Mouse (Mus musculus): ENCODE results near the gene Qser1. TPM values are rescaled to one million over a fixed set of nuclear protein-coding genes. Genes with fewer than 3 reads are reported as not detected.
A peak's percentile ranks its signal among the peaks of the same experiment; 100 is the strongest.

Gene Qser1
- total and polyA plus RNA-seq, 3 experiments, result 7.5 to 30.2 (median 26.4) TPM

DNA sequence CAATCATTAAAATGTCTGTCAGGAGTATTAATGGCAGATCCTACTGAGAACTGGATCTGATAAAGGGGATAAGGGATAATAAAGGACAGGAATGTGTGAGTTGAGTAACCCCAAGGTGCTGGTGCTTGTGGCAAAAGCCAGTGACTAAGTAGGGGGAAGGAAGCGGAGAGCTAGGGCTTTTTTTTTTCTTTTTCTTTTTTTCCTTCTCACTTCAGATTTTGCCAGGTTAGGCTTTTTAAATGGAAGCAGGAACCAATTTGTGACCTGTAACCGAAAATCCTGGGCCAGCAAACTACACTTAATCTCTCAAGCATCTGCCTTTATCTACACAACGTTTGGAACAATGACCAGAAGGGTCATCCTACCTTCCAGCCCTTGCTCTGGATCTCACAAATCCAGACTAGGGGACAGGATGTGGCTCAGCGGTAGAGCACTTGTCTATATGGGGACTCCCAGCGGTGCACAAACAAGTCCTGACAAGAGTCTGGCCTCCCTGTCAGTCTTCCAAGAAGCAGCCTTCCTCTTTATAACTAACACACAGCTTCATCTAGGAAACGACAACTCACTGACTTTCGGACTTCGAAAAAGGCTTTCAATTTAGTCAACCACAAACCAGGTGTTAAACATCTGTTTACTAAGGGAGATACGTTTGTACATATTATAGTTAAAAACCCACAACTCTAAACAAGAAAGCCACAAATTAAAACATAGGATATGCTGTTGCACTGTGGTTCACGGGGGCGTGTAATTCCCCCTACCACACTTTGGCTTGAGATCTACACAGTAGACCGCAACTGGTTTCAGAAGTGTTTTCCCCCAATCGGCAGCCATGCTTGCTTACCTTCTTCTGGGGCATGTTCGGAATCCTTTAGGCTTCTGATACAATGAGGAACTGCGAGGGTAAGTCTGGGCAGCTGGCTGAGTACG, 31.9 kb upstream of the Qser1 start:
- TF ChIP-seq CTCF (IDR thresholded peaks at IDR 0.05) (no peak), POLR2A (IDR thresholded peaks at IDR 0.05; ENCODE audit: insufficient read depth, low read depth, low read length) (no peak), EP300 (IDR thresholded peaks at IDR 0.05; ENCODE audit: insufficient read depth, low read depth, low read length) (no peak)
- Histone ChIP-seq H3K27ac (no peak overlapping the region), H3K4me1 (ENCODE audit: control insufficient read depth, insufficient read depth, low read length) (peaks cover 4% of the 10 kb centered on the region), H3K27me3 (ENCODE audit: control insufficient read depth, insufficient read depth, low read length) (no peaks in the 10 kb centered on the region), H3K36me3 (ENCODE audit: control insufficient read depth, insufficient read depth, low read length) (no peaks in the 10 kb centered on the region), H3K4me3 (peak overlapping the region; percentile 58), H3K79me2 (replicated peaks; ENCODE audit: control insufficient read depth, insufficient read depth, low read length) (no peaks in the 10 kb centered on the region), H3K9ac (ENCODE audit: low read depth, low read length) (peak overlapping the region; percentile 29; the same call in 1 of the 2 replicates)
- WGBS, result 37% methylated on average over 16 of the region's 16 CpGs
- intact Hi-C loops (cut with DNase I), result loop anchor here (5.0 kb wide), 1 partner anchor 384 kb away; no protein-coding TSS in a partner anchor
- DNase-seq, result no peak

DNA sequence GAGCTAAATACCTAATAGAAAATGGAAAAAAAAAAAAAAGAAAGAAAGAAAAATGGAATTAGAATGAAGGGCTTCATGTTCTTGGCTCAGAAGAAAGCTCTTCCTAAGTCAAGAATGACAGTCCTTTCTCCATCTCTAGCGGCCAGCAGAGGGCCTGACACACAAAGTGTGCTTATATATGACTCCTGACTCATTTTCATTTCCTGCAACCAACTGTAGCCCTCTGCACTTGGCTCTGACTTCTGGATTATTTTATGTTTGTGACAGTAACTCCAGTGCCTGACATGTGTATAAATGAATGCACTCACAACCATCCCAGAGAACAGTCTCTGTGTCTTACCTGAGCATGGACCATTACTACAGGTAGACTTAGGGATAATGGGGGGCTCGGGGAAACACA, 31.1 kb upstream of the Qser1 start:
- Histone ChIP-seq H3K4me1 (ENCODE audit: control insufficient read depth, insufficient read depth, low read length) (peaks cover 4% of the 10 kb centered on the region), H3K79me2 (replicated peaks; ENCODE audit: control insufficient read depth, insufficient read depth, low read length) (no peaks in the 10 kb centered on the region), H3K27me3 (ENCODE audit: control insufficient read depth, insufficient read depth, low read length) (no peaks in the 10 kb centered on the region), H3K36me3 (ENCODE audit: control insufficient read depth, insufficient read depth, low read length) (no peaks in the 10 kb centered on the region), H3K9ac (ENCODE audit: low read depth, low read length) (no peak overlapping the region), H3K27ac (no peak overlapping the region), H3K4me3 (no peak overlapping the region)
- DNase-seq, result no peak
- no peak for TF ChIP-seq EP300 (IDR thresholded peaks at IDR 0.05; ENCODE audit: insufficient read depth, low read depth, low read length)
- no peak for TF ChIP-seq POLR2A (IDR thresholded peaks at IDR 0.05; ENCODE audit: insufficient read depth, low read depth, low read length)
- TF ChIP-seq CTCF (IDR thresholded peaks at IDR 0.05), result peak; percentile 62
- WGBS, result 65% methylated on average over 2 of the region's 2 CpGs
- intact Hi-C loops (cut with DNase I), result loop anchor here (5.0 kb wide), 1 partner anchor 385 kb away; no protein-coding TSS in a partner anchor

DNA sequence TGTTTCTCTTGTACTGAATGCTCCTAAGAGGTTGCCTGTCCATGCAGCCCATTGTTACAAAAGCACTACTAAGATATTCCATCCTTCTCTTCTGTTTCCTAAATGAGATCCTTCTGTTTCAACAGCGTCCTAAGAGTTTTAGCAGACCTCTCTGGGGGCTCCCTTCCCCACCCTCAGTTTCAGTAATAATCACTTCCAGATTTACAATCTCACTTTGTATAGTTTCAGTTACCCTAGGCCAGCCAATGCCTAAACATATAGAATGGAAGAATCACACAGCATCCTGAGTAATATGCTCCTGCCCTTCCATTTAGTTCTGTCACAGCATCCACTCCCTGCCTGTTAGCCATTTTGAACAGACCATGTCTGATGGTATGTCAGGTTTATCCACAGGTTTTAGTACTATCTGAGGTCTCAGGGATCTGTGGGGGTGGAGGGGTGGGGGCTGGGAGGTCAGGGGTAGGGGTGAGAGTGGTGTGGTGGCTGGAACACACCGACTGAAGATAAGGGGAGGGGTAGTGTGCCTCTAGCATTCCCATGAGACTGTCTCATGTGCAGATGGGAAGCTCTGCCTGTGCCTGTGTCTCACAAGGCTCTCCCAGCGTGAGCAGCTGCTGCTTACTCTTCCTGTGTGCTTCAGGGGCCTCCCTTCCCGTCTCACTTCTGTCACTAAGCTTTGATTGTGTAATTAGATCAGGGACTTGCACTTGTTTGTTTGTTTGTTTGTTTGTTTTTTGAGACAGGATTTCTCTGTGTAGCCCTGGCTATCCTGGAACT, 30.3 kb upstream of the Qser1 start:
- no peak for TF ChIP-seq POLR2A (IDR thresholded peaks at IDR 0.05; ENCODE audit: insufficient read depth, low read depth, low read length)
- no peak for TF ChIP-seq EP300 (IDR thresholded peaks at IDR 0.05; ENCODE audit: insufficient read depth, low read depth, low read length)
- no peaks in the 10 kb centered on the region for H3K79me2 ChIP-seq (replicated peaks; ENCODE audit: control insufficient read depth, insufficient read depth, low read length)
- 38% methylated on average over 4 of the region's 4 CpGs for WGBS
- intact Hi-C loops (cut with DNase I), result loop anchor here (5.0 kb wide), 1 partner anchor 385 kb away; no protein-coding TSS in a partner anchor
- no peak overlapping the region for H3K27ac ChIP-seq
- no peaks in the 10 kb centered on the region for H3K27me3 ChIP-seq (ENCODE audit: control insufficient read depth, insufficient read depth, low read length)
- no peak for DNase-seq
- no peak overlapping the region for H3K4me3 ChIP-seq
- H3K36me3 ChIP-seq (ENCODE audit: control insufficient read depth, insufficient read depth, low read length), result no peaks in the 10 kb centered on the region
- no peak overlapping the region for H3K9ac ChIP-seq (ENCODE audit: low read depth, low read length)
- peaks cover 4% of the 10 kb centered on the region for H3K4me1 ChIP-seq (ENCODE audit: control insufficient read depth, insufficient read depth, low read length)

DNA sequence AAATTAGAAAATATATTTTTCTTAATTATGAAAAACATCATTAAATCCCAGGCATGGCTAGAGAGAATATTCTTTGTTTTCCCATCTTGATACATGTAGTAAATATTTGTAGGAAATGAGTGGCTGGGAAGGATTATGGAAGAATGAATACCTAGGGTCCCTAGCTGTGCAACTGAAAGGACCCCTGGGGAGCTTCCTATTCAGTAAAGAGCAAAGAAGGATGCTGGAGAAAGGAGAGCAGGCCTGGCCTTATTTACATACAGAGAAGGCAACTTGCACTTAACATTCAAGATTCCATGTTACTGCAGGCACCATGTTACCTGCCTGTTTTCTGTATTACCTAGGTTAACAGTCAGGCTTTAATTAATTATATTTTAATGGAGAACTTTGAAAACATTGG, 26.0 kb upstream of the Qser1 start:
- Histone ChIP-seq H3K79me2 (replicated peaks; ENCODE audit: control insufficient read depth, insufficient read depth, low read length) (no peaks in the 10 kb centered on the region), H3K36me3 (ENCODE audit: control insufficient read depth, insufficient read depth, low read length) (no peaks in the 10 kb centered on the region), H3K27ac (no peak overlapping the region), H3K9ac (ENCODE audit: low read depth, low read length) (no peak overlapping the region), H3K4me1 (ENCODE audit: control insufficient read depth, insufficient read depth, low read length) (no peaks in the 10 kb centered on the region), H3K4me3 (no peak overlapping the region), H3K27me3 (ENCODE audit: control insufficient read depth, insufficient read depth, low read length) (no peaks in the 10 kb centered on the region)
- intact Hi-C loops (cut with DNase I), result no loop called here
- no peak for DNase-seq
- TF ChIP-seq POLR2A (IDR thresholded peaks at IDR 0.05; ENCODE audit: insufficient read depth, low read depth, low read length), result no peak
- TF ChIP-seq CTCF (IDR thresholded peaks at IDR 0.05), result no peak
- TF ChIP-seq EP300 (IDR thresholded peaks at IDR 0.05; ENCODE audit: insufficient read depth, low read depth, low read length), result no peak

- no peak overlapping the region for H3K9ac ChIP-seq (ENCODE audit: low read depth, low read length)
- no peak overlapping the region for H3K4me3 ChIP-seq
- no peak for DNase-seq
- no peaks in the 10 kb centered on the region for H3K27me3 ChIP-seq (ENCODE audit: control insufficient read depth, insufficient read depth, low read length)
- no peaks in the 10 kb centered on the region for H3K4me1 ChIP-seq (ENCODE audit: control insufficient read depth, insufficient read depth, low read length)
- H3K79me2 ChIP-seq (replicated peaks; ENCODE audit: control insufficient read depth, insufficient read depth, low read length), result no peaks in the 10 kb centered on the region
- no peaks in the 10 kb centered on the region for H3K36me3 ChIP-seq (ENCODE audit: control insufficient read depth, insufficient read depth, low read length)
- intact Hi-C loops (cut with DNase I), result no loop called here
- H3K27ac ChIP-seq, result no peak overlapping the region
- TF ChIP-seq POLR2A (IDR thresholded peaks at IDR 0.05; ENCODE audit: insufficient read depth, low read depth, low read length) (no peak), EP300 (IDR thresholded peaks at IDR 0.05; ENCODE audit: insufficient read depth, low read depth, low read length) (no peak), CTCF (IDR thresholded peaks at IDR 0.05) (no peak)
- 89% methylated on average over 7 of the region's 7 CpGs for WGBS
Observed at GRCm38 (mm10) chr2:104841736-104842135, 25.2 kb upstream of the Qser1 start.

Data from heart, adult 2 months (tissue).